Mouse (Mus musculus): Measurements from ENCODE around the gene Klf3. TPM values are rescaled to one million over a fixed set of nuclear protein-coding genes. Genes with fewer than 3 reads are reported as not detected.

Klf3 gene
- polyA plus RNA-seq, 1 experiment from 2014 or later: 78.4 TPM

GRCm38 (mm10) chr5:64807159-64807558 lies 4.0 kb downstream of the Klf3 start:
- peak overlapping the region; percentile 14; the same call in 1 of the 2 replicates for H3K9ac ChIP-seq (ENCODE audit: low read depth, low read length)
- H3K4me3 ChIP-seq (ENCODE audit: low read length): no peak overlapping the region
- ATAC-seq (ENCODE audit: low FRiP score, low TSS enrichment): no peak
- 69% methylated on average over 3 of the region's 3 CpGs for WGBS
- no peaks in the 10 kb centered on the region for H3K9me3 ChIP-seq (ENCODE audit: control insufficient read depth, low read length)
- H3K4me1 ChIP-seq (ENCODE audit: control insufficient read depth, insufficient read depth, low read length): peaks cover 59% of the 10 kb centered on the region
- peak overlapping the region; percentile 31 for H3K4me2 ChIP-seq (replicated peaks; ENCODE audit: low read depth, low read length)
- no peaks in the 10 kb centered on the region for H3K27me3 ChIP-seq (ENCODE audit: control insufficient read depth, insufficient read depth, low read length)
- no peak overlapping the region for H3K27ac ChIP-seq (ENCODE audit: low read depth, low read length)
- peaks cover 6% of the 10 kb centered on the region; the same call in 1 of the 2 replicates for H3K36me3 ChIP-seq (ENCODE audit: control insufficient read depth, insufficient read depth, low read length)

DNA sequence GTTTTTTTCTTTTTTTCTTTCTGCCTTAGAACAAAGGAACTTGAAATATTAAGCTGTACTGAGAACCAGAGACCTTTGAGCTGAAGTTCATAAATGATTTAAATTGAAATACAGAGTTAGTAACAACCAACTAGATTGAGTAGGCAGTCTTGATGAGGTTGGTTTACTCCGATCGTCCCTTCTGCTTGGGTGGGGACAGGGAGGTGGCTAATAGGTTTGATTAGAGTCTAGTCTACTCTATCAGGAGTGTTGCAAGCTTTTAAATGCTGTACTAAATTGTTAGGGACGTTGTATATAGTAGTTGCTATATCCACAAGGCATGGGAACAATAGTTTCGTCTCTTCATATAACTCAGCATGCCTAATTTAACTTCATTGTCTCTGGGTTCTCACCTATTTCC lies 4.4 kb downstream of the Klf3 start:
- peak overlapping the region; percentile 23; the same call in 1 of the 2 replicates for H3K9ac ChIP-seq (ENCODE audit: low read depth, low read length)
- ATAC-seq (ENCODE audit: low FRiP score, low TSS enrichment): no peak
- H3K27ac ChIP-seq (ENCODE audit: low read depth, low read length): 0 out of 2 replicates have a peak overlapping the region, but pooled peaks have one; percentile 42

DNA sequence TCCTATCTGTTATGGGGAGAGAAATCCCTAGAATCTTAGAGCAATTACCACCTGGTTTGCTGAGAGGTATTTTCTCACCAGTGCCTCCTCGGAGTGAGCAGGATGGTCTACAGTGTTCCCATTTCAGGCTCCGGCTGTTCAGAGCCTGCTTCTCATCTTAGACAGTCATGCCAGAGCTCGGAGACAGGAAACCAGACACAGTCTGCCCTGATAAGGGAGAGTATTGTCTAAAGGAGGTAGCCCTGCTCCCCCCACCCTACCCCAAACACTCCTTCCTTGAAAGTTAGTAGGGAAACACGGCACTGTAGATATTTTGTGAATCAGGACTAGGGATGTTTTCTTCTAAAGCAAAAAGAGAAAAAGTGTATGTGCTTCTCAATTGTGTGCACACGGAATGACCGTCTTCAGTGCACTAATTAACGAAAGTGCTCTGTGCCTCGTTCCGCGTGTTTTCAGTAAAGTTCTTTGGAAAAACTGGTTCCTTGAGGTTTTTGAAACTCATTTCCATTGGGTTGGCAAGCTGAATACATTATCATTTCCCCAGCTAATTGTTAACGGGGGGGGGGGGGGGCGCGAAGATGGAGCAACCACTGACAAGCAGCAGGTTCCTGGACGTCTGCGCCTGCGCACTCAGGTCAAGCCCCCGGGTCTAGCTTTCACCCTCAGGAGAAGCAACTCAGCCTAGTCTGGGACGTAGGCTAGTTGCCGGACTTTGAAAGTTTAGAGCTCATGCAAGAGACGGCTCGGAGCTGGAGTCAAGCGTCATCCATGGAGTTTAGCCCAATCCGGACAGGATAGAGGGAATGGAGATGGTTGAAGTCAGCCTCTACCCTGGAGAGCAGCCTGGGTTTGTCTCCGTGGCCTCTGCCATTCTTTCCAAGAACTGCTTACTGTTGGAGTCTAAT lies 5.2 kb downstream of the Klf3 start:
- Histone ChIP-seq H3K27ac (ENCODE audit: low read depth, low read length) (0 out of 2 replicates have a peak overlapping the region, but pooled peaks have one; percentile 42), H3K4me1 (ENCODE audit: control insufficient read depth, insufficient read depth, low read length) (peaks cover 71% of the 10 kb centered on the region), H3K36me3 (ENCODE audit: control insufficient read depth, insufficient read depth, low read length) (peaks cover 6% of the 10 kb centered on the region; the same call in 1 of the 2 replicates), H3K9ac (ENCODE audit: low read depth, low read length) (peak overlapping the region; percentile 23; the same call in 1 of the 2 replicates), H3K4me3 (ENCODE audit: low read length) (no peak overlapping the region), H3K9me3 (ENCODE audit: control insufficient read depth, low read length) (no peaks in the 10 kb centered on the region), H3K27me3 (ENCODE audit: control insufficient read depth, insufficient read depth, low read length) (no peaks in the 10 kb centered on the region), H3K4me2 (replicated peaks; ENCODE audit: low read depth, low read length) (peak overlapping the region; percentile 31)
- 56% methylated on average over 24 of the region's 24 CpGs for WGBS
- no peak for ATAC-seq (ENCODE audit: low FRiP score, low TSS enrichment)

More for the DNA sequence above, 4.4 kb downstream of the Klf3 start:
- Histone ChIP-seq H3K36me3 (ENCODE audit: control insufficient read depth, insufficient read depth, low read length) (peaks cover 6% of the 10 kb centered on the region; the same call in 1 of the 2 replicates), H3K4me1 (ENCODE audit: control insufficient read depth, insufficient read depth, low read length) (peaks cover 63% of the 10 kb centered on the region), H3K4me2 (replicated peaks; ENCODE audit: low read depth, low read length) (peak overlapping the region; percentile 31), H3K9me3 (ENCODE audit: control insufficient read depth, low read length) (no peaks in the 10 kb centered on the region), H3K27me3 (ENCODE audit: control insufficient read depth, insufficient read depth, low read length) (no peaks in the 10 kb centered on the region), H3K4me3 (ENCODE audit: low read length) (no peak overlapping the region)
- WGBS: 47% methylated on average over 4 of the region's 4 CpGs

GRCm38 (mm10) chr5:64809257-64809656 lies 6.1 kb downstream of the Klf3 start:
- ATAC-seq (ENCODE audit: low FRiP score, low TSS enrichment): no peak
- Histone ChIP-seq H3K27ac (ENCODE audit: low read depth, low read length) (no peak overlapping the region), H3K9ac (ENCODE audit: low read depth, low read length) (no peak overlapping the region), H3K27me3 (ENCODE audit: control insufficient read depth, insufficient read depth, low read length) (no peaks in the 10 kb centered on the region), H3K36me3 (ENCODE audit: control insufficient read depth, insufficient read depth, low read length) (peaks cover 6% of the 10 kb centered on the region; the same call in 1 of the 2 replicates), H3K4me1 (ENCODE audit: control insufficient read depth, insufficient read depth, low read length) (peaks cover 72% of the 10 kb centered on the region), H3K4me2 (replicated peaks; ENCODE audit: low read depth, low read length) (no peak overlapping the region), H3K4me3 (ENCODE audit: low read length) (no peak overlapping the region), H3K9me3 (ENCODE audit: control insufficient read depth, low read length) (no peaks in the 10 kb centered on the region)
- 82% methylated on average over 7 of the region's 7 CpGs for WGBS

DNA sequence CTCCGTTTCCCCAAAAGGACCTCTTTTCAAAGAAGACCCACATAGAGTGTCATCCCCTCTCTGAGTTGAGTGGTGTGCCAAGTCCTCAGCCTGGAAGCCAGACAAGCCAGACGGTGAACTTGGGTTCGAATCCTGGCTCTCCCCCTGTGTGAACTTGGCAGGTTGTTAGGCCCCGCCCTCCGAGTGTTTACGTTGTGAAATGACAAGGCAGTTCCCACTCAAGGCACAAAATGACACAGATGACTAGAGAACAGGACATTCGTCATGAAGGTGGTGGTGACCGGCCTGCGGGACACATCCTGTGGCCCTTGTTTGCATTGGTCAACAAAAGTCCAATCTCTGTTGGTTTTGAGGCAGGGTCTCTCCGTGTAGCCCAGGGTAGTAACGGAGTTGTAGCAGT lies 6.7 kb downstream of the Klf3 start:
- WGBS: 88% methylated on average over 11 of the region's 11 CpGs
- no peak for ATAC-seq (ENCODE audit: low FRiP score, low TSS enrichment)
- Histone ChIP-seq H3K4me3 (ENCODE audit: low read length) (no peak overlapping the region), H3K36me3 (ENCODE audit: control insufficient read depth, insufficient read depth, low read length) (peaks cover 6% of the 10 kb centered on the region; the same call in 1 of the 2 replicates), H3K27me3 (ENCODE audit: control insufficient read depth, insufficient read depth, low read length) (no peaks in the 10 kb centered on the region), H3K9me3 (ENCODE audit: control insufficient read depth, low read length) (no peaks in the 10 kb centered on the region), H3K9ac (ENCODE audit: low read depth, low read length) (no peak overlapping the region), H3K4me2 (replicated peaks; ENCODE audit: low read depth, low read length) (no peak overlapping the region), H3K4me1 (ENCODE audit: control insufficient read depth, insufficient read depth, low read length) (peaks cover 76% of the 10 kb centered on the region), H3K27ac (ENCODE audit: low read depth, low read length) (peak overlapping the region; percentile 79; the same call in 1 of the 2 replicates)

DNA sequence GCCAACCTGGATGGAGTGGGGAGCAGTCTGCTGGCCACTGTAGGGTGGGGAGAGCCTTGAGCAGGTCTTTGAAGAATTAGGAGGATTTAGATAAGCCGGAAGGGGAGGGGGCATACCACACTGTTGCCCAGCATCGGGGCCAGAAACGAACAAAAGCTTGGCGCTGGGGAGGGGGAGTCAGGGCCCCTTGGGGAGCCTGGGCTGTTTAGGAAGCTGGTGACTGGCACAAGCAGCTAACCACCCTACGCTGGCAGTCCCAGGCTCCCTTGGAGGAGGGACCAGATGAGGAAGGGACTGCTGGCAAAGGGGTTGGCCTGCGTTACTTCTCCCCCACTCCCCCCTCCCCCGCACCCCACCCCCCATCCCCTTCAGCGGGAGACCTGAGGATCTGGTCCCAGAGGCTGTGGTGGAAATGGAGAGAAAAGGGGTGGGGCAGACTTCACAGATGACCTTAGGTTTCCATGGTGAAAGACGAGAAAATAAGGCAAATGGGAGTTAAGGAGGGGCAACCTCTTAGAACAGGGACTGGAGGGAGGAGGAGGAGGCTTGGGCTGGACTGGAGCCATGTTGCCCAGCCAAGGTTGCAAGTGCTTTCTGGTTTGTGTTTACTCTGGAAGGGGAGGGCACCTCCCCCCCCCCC lies 7.8 kb downstream of the Klf3 start:
- no peaks in the 10 kb centered on the region for H3K9me3 ChIP-seq (ENCODE audit: control insufficient read depth, low read length)
- peak; percentile 47 for ATAC-seq (ENCODE audit: low FRiP score, low TSS enrichment)
- H3K4me3 ChIP-seq (ENCODE audit: low read length): peak overlapping the region; percentile 6; the same call in 1 of the 2 replicates
- no peaks in the 10 kb centered on the region for H3K27me3 ChIP-seq (ENCODE audit: control insufficient read depth, insufficient read depth, low read length)
- peak overlapping the region; percentile 44 for H3K9ac ChIP-seq (ENCODE audit: low read depth, low read length)
- peaks cover 70% of the 10 kb centered on the region for H3K4me1 ChIP-seq (ENCODE audit: control insufficient read depth, insufficient read depth, low read length)
- peak overlapping the region; percentile 38 for H3K4me2 ChIP-seq (replicated peaks; ENCODE audit: low read depth, low read length)
- H3K36me3 ChIP-seq (ENCODE audit: control insufficient read depth, insufficient read depth, low read length): peaks cover 6% of the 10 kb centered on the region; the same call in 1 of the 2 replicates
- WGBS: 4% methylated on average over 9 of the region's 9 CpGs
- peak overlapping the region; percentile 79 for H3K27ac ChIP-seq (ENCODE audit: low read depth, low read length)

DNA sequence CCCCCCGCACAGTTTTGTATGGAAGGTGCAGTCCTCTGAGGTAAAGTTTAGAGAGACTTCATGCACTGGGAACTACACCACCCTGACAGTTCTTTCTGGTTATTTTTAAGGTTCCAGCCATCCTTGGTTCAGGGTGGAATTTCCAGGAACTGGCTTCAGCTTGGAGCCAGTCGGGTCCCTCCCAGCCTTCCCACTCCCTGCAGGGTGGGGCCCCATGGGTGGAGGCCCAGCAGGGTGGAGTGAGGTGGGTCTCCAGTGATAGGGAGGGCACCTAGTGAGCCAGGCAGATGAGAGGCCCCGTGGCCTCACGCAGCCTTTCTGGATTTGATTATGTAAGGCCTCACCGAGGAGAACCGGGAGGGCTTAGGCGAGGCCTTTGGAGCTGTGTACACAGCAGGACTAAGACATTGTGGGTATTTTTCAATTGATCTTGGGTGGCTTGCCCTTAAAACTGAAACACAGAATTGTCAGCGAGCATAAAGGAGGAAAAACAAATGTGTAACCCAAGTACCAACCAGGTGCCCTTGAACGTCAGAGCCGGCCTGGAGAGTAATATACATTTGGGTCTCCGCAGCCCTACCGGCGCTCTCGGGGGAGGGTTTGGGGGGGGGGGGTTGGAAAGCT lies 8.4 kb downstream of the Klf3 start:
- Histone ChIP-seq H3K9me3 (ENCODE audit: control insufficient read depth, low read length) (no peaks in the 10 kb centered on the region), H3K4me2 (replicated peaks; ENCODE audit: low read depth, low read length) (peak overlapping the region; percentile 38), H3K9ac (ENCODE audit: low read depth, low read length) (peak overlapping the region; percentile 44), H3K4me3 (ENCODE audit: low read length) (peak overlapping the region; percentile 4; the same call in 1 of the 2 replicates), H3K4me1 (ENCODE audit: control insufficient read depth, insufficient read depth, low read length) (peaks cover 65% of the 10 kb centered on the region), H3K36me3 (ENCODE audit: control insufficient read depth, insufficient read depth, low read length) (peaks cover 6% of the 10 kb centered on the region; the same call in 1 of the 2 replicates), H3K27ac (ENCODE audit: low read depth, low read length) (peak overlapping the region; percentile 79), H3K27me3 (ENCODE audit: control insufficient read depth, insufficient read depth, low read length) (no peaks in the 10 kb centered on the region)
- 5% methylated on average over 13 of the region's 14 CpGs for WGBS
- peak; percentile 53; the same call in 1 of the 2 replicates for ATAC-seq (ENCODE audit: low FRiP score, low TSS enrichment)

- Histone ChIP-seq H3K36me3 (ENCODE audit: control insufficient read depth, insufficient read depth, low read length) (peaks cover 10% of the 10 kb centered on the region; the same call in 1 of the 2 replicates), H3K4me1 (ENCODE audit: control insufficient read depth, insufficient read depth, low read length) (peaks cover 68% of the 10 kb centered on the region), H3K27ac (ENCODE audit: low read depth, low read length) (peak overlapping the region; percentile 79), H3K9me3 (ENCODE audit: control insufficient read depth, low read length) (no peaks in the 10 kb centered on the region), H3K27me3 (ENCODE audit: control insufficient read depth, insufficient read depth, low read length) (no peaks in the 10 kb centered on the region), H3K4me3 (ENCODE audit: low read length) (peak overlapping the region; percentile 4; the same call in 1 of the 2 replicates), H3K4me2 (replicated peaks; ENCODE audit: low read depth, low read length) (peak overlapping the region; percentile 38), H3K9ac (ENCODE audit: low read depth, low read length) (peak overlapping the region; percentile 44; the same call in 1 of the 2 replicates)
- WGBS: 12% methylated on average over 22 of the region's 22 CpGs
- ATAC-seq (ENCODE audit: low FRiP score, low TSS enrichment): peak; percentile 8; the same call in 1 of the 2 replicates
These were observed 9.2 kb downstream of the Klf3 start for GRCm38 (mm10) chr5:64812124-64812982.
